Mouse (Mus musculus): ENCODE data around the gene Egr2. TPM values are rescaled to one million over a fixed set of nuclear protein-coding genes. Genes with fewer than 3 reads are reported as not detected.

Gene Egr2
- polyA plus RNA-seq, 1 experiment from 2014 or later, result not detected

DNA sequence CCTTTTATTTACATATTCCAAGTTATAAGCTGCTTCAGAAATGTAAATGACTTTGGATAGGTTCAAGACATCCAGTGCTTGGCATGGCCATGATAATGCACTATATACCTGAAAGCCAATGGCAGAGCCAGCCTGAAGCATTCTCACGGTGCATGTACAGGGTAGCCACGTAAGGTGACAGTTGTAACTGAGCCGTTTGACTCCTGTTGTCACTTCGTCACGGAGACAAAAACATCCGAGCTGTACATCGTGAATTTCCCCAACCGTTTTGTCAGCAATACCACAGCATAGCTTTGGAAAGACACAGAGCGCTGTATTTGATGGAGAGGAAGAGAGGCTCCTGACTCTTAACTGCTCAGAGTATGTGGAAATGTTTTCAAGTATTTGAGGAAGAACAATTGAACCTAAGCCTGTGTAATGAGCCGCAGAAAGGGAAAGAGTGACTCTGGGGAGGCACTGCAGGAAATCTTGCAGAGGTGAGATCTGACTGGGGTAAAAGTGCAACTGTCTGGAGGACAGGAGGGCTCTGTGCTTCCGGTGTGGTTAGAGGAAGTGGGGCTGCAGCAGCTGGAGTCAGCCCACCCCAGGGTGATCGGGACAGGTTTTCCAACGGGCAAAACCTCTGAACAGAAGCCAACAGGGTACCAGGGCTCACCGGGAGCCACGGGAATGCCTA, 31.8 kb upstream of the Egr2 start:
- Histone ChIP-seq H3K4me1 (replicated peaks; ENCODE audit: control insufficient read depth, insufficient read depth, low read length) (no peaks in the 10 kb centered on the region), H3K36me3 (ENCODE audit: control insufficient read depth, insufficient read depth, low read length) (no peaks in the 10 kb centered on the region), H3K9ac (ENCODE audit: low read length) (no peak overlapping the region), H3K4me3 (ENCODE audit: low read depth, low read length) (no peak overlapping the region), H3K4me2 (ENCODE audit: low read depth, low read length, severe bottlenecking) (no peak overlapping the region), H3K9me3 (ENCODE audit: control insufficient read depth, low read length) (no peaks in the 10 kb centered on the region), H3K27me3 (ENCODE audit: control insufficient read depth, insufficient read depth, low read length) (no peaks in the 10 kb centered on the region), H3K27ac (ENCODE audit: low read depth, low read length) (no peak overlapping the region)
- DNase-seq (ENCODE audit: low spot score) (no peak), ATAC-seq (replicated peaks; ENCODE audit: low FRiP score) (no peak)
- WGBS, result 67% methylated on average over 15 of the region's 15 CpGs

DNA sequence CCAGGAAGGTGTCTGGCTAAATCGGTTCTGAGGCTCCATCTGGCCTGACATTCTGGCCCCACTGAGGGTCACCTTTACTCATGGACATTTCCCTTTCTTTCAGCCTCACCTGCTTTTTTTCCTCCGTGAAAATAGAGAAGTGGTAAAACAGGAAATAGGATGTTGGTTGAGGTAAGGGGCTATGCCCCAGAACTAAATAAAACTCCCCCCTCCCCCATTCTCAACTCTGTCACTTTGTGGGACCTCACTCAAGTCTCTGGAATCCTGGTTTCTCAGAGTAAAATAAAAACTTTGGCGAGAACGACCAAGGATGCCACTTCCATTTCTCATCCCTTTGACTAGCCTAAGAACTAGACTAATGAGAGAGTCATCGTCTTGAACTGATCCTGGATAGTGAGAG, 31.2 kb upstream of the Egr2 start:
- H3K4me2 ChIP-seq (ENCODE audit: low read depth, low read length, severe bottlenecking), result no peak overlapping the region
- no peak overlapping the region for H3K4me3 ChIP-seq (ENCODE audit: low read depth, low read length)
- H3K36me3 ChIP-seq (ENCODE audit: control insufficient read depth, insufficient read depth, low read length), result no peaks in the 10 kb centered on the region
- no peak for ATAC-seq (replicated peaks; ENCODE audit: low FRiP score)
- no peaks in the 10 kb centered on the region for H3K9me3 ChIP-seq (ENCODE audit: control insufficient read depth, low read length)
- H3K9ac ChIP-seq (ENCODE audit: low read length), result no peak overlapping the region
- no peak overlapping the region for H3K27ac ChIP-seq (ENCODE audit: low read depth, low read length)
- no peaks in the 10 kb centered on the region for H3K4me1 ChIP-seq (replicated peaks; ENCODE audit: control insufficient read depth, insufficient read depth, low read length)
- WGBS, result 60% methylated on average over 5 of the region's 5 CpGs
- no peaks in the 10 kb centered on the region for H3K27me3 ChIP-seq (ENCODE audit: control insufficient read depth, insufficient read depth, low read length)
- no peak for DNase-seq (ENCODE audit: low spot score)

DNA sequence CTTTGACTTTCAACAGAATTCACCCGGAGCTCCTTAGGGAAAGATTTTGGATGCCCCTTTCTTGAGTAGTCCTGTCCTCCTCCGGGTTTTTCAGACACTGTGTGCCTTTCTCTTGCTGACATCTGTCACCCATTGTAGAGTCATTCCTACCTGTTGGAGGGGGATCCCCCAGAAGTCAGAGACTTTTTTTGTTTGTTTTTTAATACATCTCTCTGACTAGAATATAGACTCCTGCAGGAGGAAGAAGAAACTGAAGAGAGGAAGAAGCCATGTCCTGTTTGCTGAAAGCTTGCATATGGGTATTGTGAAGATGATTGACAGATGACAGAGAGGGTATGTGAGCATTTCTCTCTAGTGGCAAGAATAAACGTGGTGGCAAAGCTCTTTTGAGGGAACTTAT, 30.0 kb upstream of the Egr2 start:
- H3K4me3 ChIP-seq (ENCODE audit: low read depth, low read length), result no peak overlapping the region
- H3K27me3 ChIP-seq (ENCODE audit: control insufficient read depth, insufficient read depth, low read length), result no peaks in the 10 kb centered on the region
- no peak overlapping the region for H3K9ac ChIP-seq (ENCODE audit: low read length)
- WGBS, result 77% methylated on average over 3 of the region's 3 CpGs
- ATAC-seq (replicated peaks; ENCODE audit: low FRiP score), result no peak
- no peaks in the 10 kb centered on the region for H3K36me3 ChIP-seq (ENCODE audit: control insufficient read depth, insufficient read depth, low read length)
- no peaks in the 10 kb centered on the region for H3K4me1 ChIP-seq (replicated peaks; ENCODE audit: control insufficient read depth, insufficient read depth, low read length)
- DNase-seq (ENCODE audit: low spot score), result no peak
- no peak overlapping the region for H3K27ac ChIP-seq (ENCODE audit: low read depth, low read length)
- H3K9me3 ChIP-seq (ENCODE audit: control insufficient read depth, low read length), result no peaks in the 10 kb centered on the region
- no peak overlapping the region for H3K4me2 ChIP-seq (ENCODE audit: low read depth, low read length, severe bottlenecking)

DNA sequence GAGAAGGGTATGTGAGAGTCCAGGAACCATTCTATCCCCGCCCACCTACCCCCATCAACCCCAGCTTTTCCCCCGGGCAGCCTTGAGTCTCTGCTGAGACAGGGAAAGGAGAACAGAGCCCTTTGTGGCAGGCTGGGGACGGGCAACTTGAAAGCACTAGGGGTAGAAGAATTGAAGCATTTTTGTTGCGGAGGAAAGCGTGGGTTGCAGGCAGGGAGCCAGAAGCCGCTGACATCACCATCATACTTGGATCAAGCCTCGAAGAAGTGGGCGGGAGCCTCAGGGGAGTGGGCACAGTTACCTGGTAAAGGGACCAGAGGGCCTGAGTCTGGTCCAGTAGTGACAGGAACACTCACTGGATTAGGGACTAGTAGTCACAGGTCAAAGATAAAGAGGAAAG, 23.1 kb upstream of the Egr2 start:
- Histone ChIP-seq H3K27ac (ENCODE audit: low read depth, low read length) (no peak overlapping the region), H3K4me3 (ENCODE audit: low read depth, low read length) (no peak overlapping the region), H3K4me2 (ENCODE audit: low read depth, low read length, severe bottlenecking) (no peak overlapping the region), H3K4me1 (replicated peaks; ENCODE audit: control insufficient read depth, insufficient read depth, low read length) (no peaks in the 10 kb centered on the region), H3K9me3 (ENCODE audit: control insufficient read depth, low read length) (no peaks in the 10 kb centered on the region), H3K36me3 (ENCODE audit: control insufficient read depth, insufficient read depth, low read length) (no peaks in the 10 kb centered on the region), H3K9ac (ENCODE audit: low read length) (no peak overlapping the region), H3K27me3 (ENCODE audit: control insufficient read depth, insufficient read depth, low read length) (no peaks in the 10 kb centered on the region)
- WGBS, result 66% methylated on average over 8 of the region's 8 CpGs
- DNase-seq (ENCODE audit: low spot score) (no peak), ATAC-seq (replicated peaks; ENCODE audit: low FRiP score) (no peak)

DNA sequence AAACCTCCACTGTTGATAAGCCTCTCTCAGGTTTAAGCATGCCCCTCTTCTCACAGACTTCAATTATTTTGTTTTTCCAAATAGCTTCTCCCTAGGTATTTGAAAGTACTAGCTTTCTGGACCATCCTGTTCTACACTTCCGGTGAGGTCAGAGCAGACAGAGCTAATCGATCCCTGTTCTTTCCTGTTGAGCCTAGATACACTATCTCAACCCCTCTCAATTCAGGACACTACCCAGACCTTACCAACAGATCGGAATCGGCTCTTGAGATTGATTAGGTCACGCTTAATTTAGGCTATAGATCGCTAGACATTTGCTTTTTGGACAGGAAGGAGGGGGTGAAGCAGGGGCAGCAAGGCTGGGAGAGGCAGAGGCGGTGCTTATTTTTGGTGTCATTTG, 22.4 kb upstream of the Egr2 start:
- H3K27ac ChIP-seq (ENCODE audit: low read depth, low read length), result no peak overlapping the region
- no peaks in the 10 kb centered on the region for H3K36me3 ChIP-seq (ENCODE audit: control insufficient read depth, insufficient read depth, low read length)
- no peaks in the 10 kb centered on the region for H3K9me3 ChIP-seq (ENCODE audit: control insufficient read depth, low read length)
- H3K27me3 ChIP-seq (ENCODE audit: control insufficient read depth, insufficient read depth, low read length), result no peaks in the 10 kb centered on the region
- WGBS, result 80% methylated on average over 7 of the region's 7 CpGs
- H3K4me3 ChIP-seq (ENCODE audit: low read depth, low read length), result no peak overlapping the region
- H3K9ac ChIP-seq (ENCODE audit: low read length), result no peak overlapping the region
- no peak overlapping the region for H3K4me2 ChIP-seq (ENCODE audit: low read depth, low read length, severe bottlenecking)
- DNase-seq (ENCODE audit: low spot score), result no peak
- no peak for ATAC-seq (replicated peaks; ENCODE audit: low FRiP score)
- H3K4me1 ChIP-seq (replicated peaks; ENCODE audit: control insufficient read depth, insufficient read depth, low read length), result no peaks in the 10 kb centered on the region

DNA sequence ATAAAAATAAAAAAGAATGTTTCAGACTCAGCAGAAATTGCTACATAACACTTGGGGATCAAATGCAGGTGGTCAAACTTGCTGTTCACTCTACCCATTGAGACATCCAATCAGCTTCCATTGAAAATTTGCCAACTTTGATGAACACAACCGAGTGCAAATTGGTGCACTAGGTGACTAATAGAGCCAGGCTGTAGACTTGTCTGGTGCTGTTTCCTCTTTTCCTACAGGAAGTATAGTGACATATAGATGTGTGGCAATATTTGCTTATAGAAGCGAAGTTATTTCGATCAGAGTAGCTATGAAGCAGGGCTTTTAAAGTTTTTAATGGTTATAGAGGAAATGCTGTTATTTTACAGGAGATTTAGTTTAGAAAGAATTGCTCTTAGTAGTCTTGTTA, 16.5 kb upstream of the Egr2 start:
- H3K4me3 ChIP-seq (ENCODE audit: low read depth, low read length), result no peak overlapping the region
- no peak overlapping the region for H3K27ac ChIP-seq (ENCODE audit: low read depth, low read length)
- no peak overlapping the region for H3K4me2 ChIP-seq (ENCODE audit: low read depth, low read length, severe bottlenecking)
- DNase-seq (ENCODE audit: low spot score), result no peak
- ATAC-seq (replicated peaks; ENCODE audit: low FRiP score), result no peak
- H3K4me1 ChIP-seq (replicated peaks; ENCODE audit: control insufficient read depth, insufficient read depth, low read length), result no peaks in the 10 kb centered on the region
- H3K36me3 ChIP-seq (ENCODE audit: control insufficient read depth, insufficient read depth, low read length), result no peaks in the 10 kb centered on the region
- H3K9me3 ChIP-seq (ENCODE audit: control insufficient read depth, low read length), result no peaks in the 10 kb centered on the region
- WGBS, result 91% methylated on average over 3 of the region's 3 CpGs
- no peak overlapping the region for H3K9ac ChIP-seq (ENCODE audit: low read length)
- no peaks in the 10 kb centered on the region for H3K27me3 ChIP-seq (ENCODE audit: control insufficient read depth, insufficient read depth, low read length)

DNA sequence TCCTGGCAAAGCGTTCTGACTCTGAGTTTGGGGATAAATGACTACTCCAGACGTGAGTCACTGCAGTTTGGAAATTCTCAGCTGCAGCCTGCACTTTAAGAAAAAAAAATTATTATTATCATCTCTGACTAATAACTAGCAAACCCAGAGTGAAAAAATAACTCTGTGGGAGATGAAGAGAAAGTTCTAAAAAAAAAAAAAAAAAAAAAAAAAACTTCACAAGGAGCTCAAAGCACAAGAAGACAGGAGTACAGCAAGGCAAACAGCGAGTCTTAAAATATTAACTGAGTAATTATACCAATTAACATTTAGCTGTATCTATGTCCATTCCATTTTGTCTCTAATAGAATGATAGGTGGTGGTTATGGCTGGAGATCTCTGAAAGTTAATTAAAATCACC, 11.1 kb upstream of the Egr2 start:
- H3K36me3 ChIP-seq (ENCODE audit: control insufficient read depth, insufficient read depth, low read length), result no peaks in the 10 kb centered on the region
- no peak overlapping the region for H3K9ac ChIP-seq (ENCODE audit: low read length)
- H3K27me3 ChIP-seq (ENCODE audit: control insufficient read depth, insufficient read depth, low read length), result peaks cover 2% of the 10 kb centered on the region; the same call in 1 of the 2 replicates
- no peaks in the 10 kb centered on the region for H3K9me3 ChIP-seq (ENCODE audit: control insufficient read depth, low read length)
- ATAC-seq (replicated peaks; ENCODE audit: low FRiP score), result no peak
- no peaks in the 10 kb centered on the region for H3K4me1 ChIP-seq (replicated peaks; ENCODE audit: control insufficient read depth, insufficient read depth, low read length)
- H3K4me2 ChIP-seq (ENCODE audit: low read depth, low read length, severe bottlenecking), result no peak overlapping the region
- no peak overlapping the region for H3K27ac ChIP-seq (ENCODE audit: low read depth, low read length)
- H3K4me3 ChIP-seq (ENCODE audit: low read depth, low read length), result no peak overlapping the region
- DNase-seq (ENCODE audit: low spot score), result no peak
- WGBS, result 94% methylated on average over 3 of the region's 3 CpGs

DNA sequence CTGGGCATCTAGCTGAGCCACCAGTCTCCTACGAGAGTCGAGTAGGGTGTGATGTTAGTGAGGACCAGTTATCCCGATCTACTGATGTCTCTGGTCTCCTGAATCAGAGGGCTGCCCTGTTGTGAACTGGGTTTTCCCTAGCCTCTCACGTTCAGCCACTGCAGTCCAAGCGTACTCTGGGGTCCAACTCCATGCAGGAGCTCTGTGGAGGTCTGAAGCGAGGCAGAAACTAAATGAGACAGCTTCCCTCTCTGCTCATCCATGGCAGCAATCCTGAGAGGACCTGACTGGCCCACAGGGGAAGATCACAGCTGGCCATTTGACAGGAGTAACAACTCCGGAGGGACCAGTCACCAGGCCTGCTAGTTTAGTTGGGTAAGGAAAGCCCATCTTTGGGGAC, 10.6 kb upstream of the Egr2 start:
- H3K4me3 ChIP-seq (ENCODE audit: low read depth, low read length), result no peak overlapping the region
- 80% methylated on average over 7 of the region's 7 CpGs for WGBS

DNA sequence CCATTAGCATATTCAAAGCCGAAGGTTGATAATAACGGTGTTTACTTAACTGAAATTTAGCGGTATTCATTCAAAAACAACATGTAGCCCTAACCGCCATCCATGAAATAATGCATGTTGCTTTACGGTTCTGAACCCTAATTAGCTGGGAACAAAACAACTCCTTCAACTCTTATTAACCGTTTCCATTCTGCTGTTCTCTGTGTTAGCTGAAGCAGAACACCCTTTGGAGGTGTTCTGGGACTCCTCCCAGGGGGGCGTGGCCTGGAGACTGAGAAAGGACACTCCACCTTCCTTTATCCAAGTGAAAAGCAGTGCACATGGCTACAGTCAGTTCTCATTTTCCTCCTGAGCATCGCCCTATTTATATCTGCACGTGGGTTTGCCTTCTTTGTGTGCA, 8.8 kb upstream of the Egr2 start:
- Histone ChIP-seq H3K9ac (ENCODE audit: low read length) (no peak overlapping the region), H3K4me3 (ENCODE audit: low read depth, low read length) (no peak overlapping the region), H3K9me3 (ENCODE audit: control insufficient read depth, low read length) (no peaks in the 10 kb centered on the region), H3K4me1 (replicated peaks; ENCODE audit: control insufficient read depth, insufficient read depth, low read length) (no peaks in the 10 kb centered on the region), H3K27ac (ENCODE audit: low read depth, low read length) (no peak overlapping the region), H3K36me3 (ENCODE audit: control insufficient read depth, insufficient read depth, low read length) (no peaks in the 10 kb centered on the region), H3K27me3 (ENCODE audit: control insufficient read depth, insufficient read depth, low read length) (peaks cover 2% of the 10 kb centered on the region; the same call in 1 of the 2 replicates), H3K4me2 (ENCODE audit: low read depth, low read length, severe bottlenecking) (no peak overlapping the region)
- 47% methylated on average over 9 of the region's 9 CpGs for WGBS
- peak; percentile 71 for ATAC-seq (replicated peaks; ENCODE audit: low FRiP score)
- DNase-seq (ENCODE audit: low spot score), result no peak

More for the DNA sequence above, 10.6 kb upstream of the Egr2 start:
- no peak for DNase-seq (ENCODE audit: low spot score)
- Histone ChIP-seq H3K4me1 (replicated peaks; ENCODE audit: control insufficient read depth, insufficient read depth, low read length) (no peaks in the 10 kb centered on the region), H3K9ac (ENCODE audit: low read length) (no peak overlapping the region), H3K36me3 (ENCODE audit: control insufficient read depth, insufficient read depth, low read length) (no peaks in the 10 kb centered on the region), H3K9me3 (ENCODE audit: control insufficient read depth, low read length) (no peaks in the 10 kb centered on the region), H3K27me3 (ENCODE audit: control insufficient read depth, insufficient read depth, low read length) (peaks cover 2% of the 10 kb centered on the region; the same call in 1 of the 2 replicates), H3K27ac (ENCODE audit: low read depth, low read length) (no peak overlapping the region), H3K4me2 (ENCODE audit: low read depth, low read length, severe bottlenecking) (no peak overlapping the region)
- no peak for ATAC-seq (replicated peaks; ENCODE audit: low FRiP score)

All from forebrain, embryonic 11.5 days (tissue).